Comparison of ENCODE assay signal across 8 mouse cellular contexts in the genomic region with DNA sequence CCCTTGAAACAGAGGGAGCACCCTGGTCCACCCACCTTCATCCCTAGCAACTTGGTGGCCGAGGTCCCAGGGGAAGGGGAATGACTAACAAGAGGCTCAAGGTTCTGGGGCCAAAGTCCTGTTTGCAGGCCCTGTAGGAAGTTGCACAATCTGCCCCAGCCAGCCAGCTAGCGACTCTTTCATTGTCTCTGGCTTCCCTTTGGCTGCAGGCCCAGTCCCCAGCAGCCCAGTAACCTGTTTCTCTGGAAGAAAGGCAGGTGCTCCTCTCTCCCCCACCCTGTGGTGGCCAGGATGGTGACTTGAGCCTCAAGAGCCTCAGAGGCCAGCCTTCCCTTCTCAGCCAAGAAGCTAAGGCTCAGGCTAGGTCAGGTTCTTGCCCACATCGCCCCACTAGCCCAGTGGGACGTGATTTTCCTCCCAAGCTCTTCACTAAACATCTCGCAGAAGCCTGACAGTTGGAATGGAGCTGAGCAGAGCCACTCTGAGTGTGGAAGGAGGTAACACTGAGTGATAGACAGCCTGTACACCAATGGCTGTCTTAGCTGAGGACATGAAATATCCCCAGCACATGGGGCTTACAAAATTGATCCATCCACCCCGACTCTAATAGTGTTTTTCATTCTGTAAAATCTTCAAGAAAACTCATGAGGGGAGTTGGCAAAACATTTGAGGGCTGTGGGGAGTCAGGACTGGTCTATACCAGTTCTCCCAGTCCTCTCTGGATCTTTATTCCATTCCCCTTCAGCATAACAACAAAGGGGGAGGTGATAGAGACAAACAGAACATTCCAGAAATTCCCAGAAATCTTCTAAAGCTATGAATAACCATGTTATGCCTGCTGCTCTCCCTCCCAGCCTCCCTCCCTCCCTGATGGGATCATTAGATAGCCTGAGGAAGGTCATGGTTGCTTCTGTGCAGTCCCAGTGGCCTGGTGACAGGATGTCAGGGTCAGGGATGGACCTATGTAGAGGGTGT. TPM values are rescaled to one million over a fixed set of nuclear protein-coding genes. Genes with fewer than 3 reads are reported as not detected.
DNase-seq lines count a peak whose midpoint lies in the region; ATAC-seq lines count a peak whose summit lies in the region.

No protein-coding gene starts in this region.

- H3K36me3 ChIP-seq in forebrain, embryonic 10.5 days (replicated peaks): no peaks in the 10 kb centered on the region
- H3K36me3 ChIP-seq in forebrain, embryonic 15.5 days: no peaks in the 10 kb centered on the region
- no peaks in the 10 kb centered on the region for H3K36me3 ChIP-seq in intestine, embryonic 14.5 days (ENCODE audit: control insufficient read depth, insufficient read depth, low read length)
- H3K36me3 ChIP-seq in liver, embryonic 12.5 days: no peaks in the 10 kb centered on the region

- 0 out of 2 replicates have a peak, but pooled peaks cover 5% of the 10 kb centered on the region for H3K4me1 ChIP-seq in forebrain, embryonic 10.5 days
- no peaks in the 10 kb centered on the region for H3K4me1 ChIP-seq in forebrain, embryonic 15.5 days
- H3K4me1 ChIP-seq in intestine, embryonic 14.5 days (replicated peaks; ENCODE audit: control insufficient read depth, insufficient read depth, low read length): no peaks in the 10 kb centered on the region
- H3K4me1 ChIP-seq in liver, embryonic 12.5 days: peaks cover 12% of the 10 kb centered on the region

- H3K9ac ChIP-seq in forebrain, embryonic 15.5 days (replicated peaks): no peak overlapping the region
- no peak overlapping the region for H3K9ac ChIP-seq in intestine, embryonic 14.5 days (ENCODE audit: low read length)
- no peak overlapping the region for H3K9ac ChIP-seq in liver, embryonic 12.5 days

- no peak for DNase-seq in forebrain, embryonic 10.5 days (ENCODE audit: extremely low spot score, low spot score)
- DNase-seq in adrenal gland, postnatal 25 days: peak; percentile 76
- peak; percentile 59 for DNase-seq in gastrocnemius, adult 18-20 months (ENCODE audit: low spot score)
- peak; percentile 73 for DNase-seq in intestine, embryonic 14.5 days (ENCODE audit: low spot score)
- peak; percentile 54 for DNase-seq in skeletal muscle tissue, adult 2 months (ENCODE audit: low read depth, low spot score)
- no peak for DNase-seq in neural tube, embryonic 10.5 days (ENCODE audit: extremely low spot score, low spot score)

- H3K9me3 ChIP-seq in forebrain, embryonic 10.5 days: no peaks in the 10 kb centered on the region; the same call in 1 of the 2 replicates
- no peaks in the 10 kb centered on the region for H3K9me3 ChIP-seq in forebrain, embryonic 15.5 days
- H3K9me3 ChIP-seq in intestine, embryonic 14.5 days (ENCODE audit: control insufficient read depth, low read length): no peaks in the 10 kb centered on the region
- no peaks in the 10 kb centered on the region for H3K9me3 ChIP-seq in liver, embryonic 12.5 days (replicated peaks)

- H3K27me3 ChIP-seq in forebrain, embryonic 10.5 days (ENCODE audit: poor library complexity, severe bottlenecking): no peaks in the 10 kb centered on the region
- no peaks in the 10 kb centered on the region for H3K27me3 ChIP-seq in forebrain, embryonic 15.5 days
- no peaks in the 10 kb centered on the region for H3K27me3 ChIP-seq in intestine, embryonic 14.5 days (replicated peaks; ENCODE audit: control insufficient read depth, insufficient read depth, low read length)
- H3K27me3 ChIP-seq in liver, embryonic 12.5 days (replicated peaks): no peaks in the 10 kb centered on the region

- H3K4me2 ChIP-seq in forebrain, embryonic 15.5 days (replicated peaks): no peak overlapping the region
- H3K4me2 ChIP-seq in intestine, embryonic 14.5 days (ENCODE audit: low read length): no peak overlapping the region
- H3K4me2 ChIP-seq in liver, embryonic 12.5 days: peak overlapping the region; percentile 21; the same call in 1 of the 2 replicates

- H3K27ac ChIP-seq in forebrain, embryonic 10.5 days: peak overlapping the region; percentile 45; the same call in 1 of the 2 replicates
- H3K27ac ChIP-seq in forebrain, embryonic 15.5 days (replicated peaks): no peak overlapping the region
- peak overlapping the region; percentile 54 for H3K27ac ChIP-seq in intestine, embryonic 14.5 days (ENCODE audit: low read depth)
- H3K27ac ChIP-seq in liver, embryonic 12.5 days: peak overlapping the region; percentile 72

- WGBS in forebrain, embryonic 10.5 days: 79% methylated on average over 6 of the region's 6 CpGs
- 76% methylated on average over 6 of the region's 6 CpGs for WGBS in forebrain, embryonic 15.5 days
- WGBS in intestine, embryonic 14.5 days: 62% methylated on average over 6 of the region's 6 CpGs
- 45% methylated on average over 6 of the region's 6 CpGs for WGBS in liver, embryonic 12.5 days (ENCODE audit: insufficient replicate concordance)

- ATAC-seq in forebrain, embryonic 15.5 days (replicated peaks): no peak
- ATAC-seq in intestine, embryonic 14.5 days (replicated peaks; ENCODE audit: low FRiP score, low TSS enrichment, low read depth): peak; percentile 94
- ATAC-seq in liver, embryonic 12.5 days: peak; percentile 66

- H3K4me3 ChIP-seq in forebrain, embryonic 10.5 days: no peak overlapping the region
- H3K4me3 ChIP-seq in forebrain, embryonic 15.5 days: no peak overlapping the region
- no peak overlapping the region for H3K4me3 ChIP-seq in intestine, embryonic 14.5 days (ENCODE audit: low read depth, low read length)
- H3K4me3 ChIP-seq in liver, embryonic 12.5 days: no peak overlapping the region

RNA-seq across cellular contexts. Expression of a gene that starts 25.2 kb away (rescaled TPM):
- 120 and 134 TPM in 2 replicates for polyA plus RNA-seq in forebrain, embryonic 10.5 days (2016; fragmentation: Nextera tagmentation; extraction: Ambion mirVana)
- 90.0 and 110 TPM in 2 replicates for polyA plus RNA-seq in forebrain, embryonic 15.5 days (2015; fragmentation: Nextera tagmentation; extraction: Ambion mirVana)
- 11.7 and 13.2 TPM in 2 replicates for total RNA-seq in adrenal gland, postnatal 25 days (2021)
- total RNA-seq in gastrocnemius, adult 18-20 months (2021): 10 to 100 TPM; 11.5 to 14.0 TPM
- polyA plus RNA-seq in intestine, embryonic 14.5 days (2014; fragmentation: Nextera tagmentation; extraction: Ambion mirVana): 111 and 115 TPM in 2 replicates
- 42.7 and 45.7 TPM in 2 replicates for polyA plus RNA-seq in liver, embryonic 12.5 days (2016; fragmentation: Nextera tagmentation; extraction: Ambion mirVana)

Comparison
In these comparisons a context has a peak if more than half of its experiments do, and no peak if none do; other contexts are left out.
1. DNase-seq: peak in adrenal gland, postnatal 25 days (single experiment), gastrocnemius, adult 18-20 months (single experiment), intestine, embryonic 14.5 days (single experiment) and skeletal muscle tissue, adult 2 months (single experiment); none in forebrain, embryonic 10.5 days (single experiment) and neural tube, embryonic 10.5 days (single experiment).